9 mouse cellular contexts compared by ENCODE assay signal in the genomic region with DNA sequence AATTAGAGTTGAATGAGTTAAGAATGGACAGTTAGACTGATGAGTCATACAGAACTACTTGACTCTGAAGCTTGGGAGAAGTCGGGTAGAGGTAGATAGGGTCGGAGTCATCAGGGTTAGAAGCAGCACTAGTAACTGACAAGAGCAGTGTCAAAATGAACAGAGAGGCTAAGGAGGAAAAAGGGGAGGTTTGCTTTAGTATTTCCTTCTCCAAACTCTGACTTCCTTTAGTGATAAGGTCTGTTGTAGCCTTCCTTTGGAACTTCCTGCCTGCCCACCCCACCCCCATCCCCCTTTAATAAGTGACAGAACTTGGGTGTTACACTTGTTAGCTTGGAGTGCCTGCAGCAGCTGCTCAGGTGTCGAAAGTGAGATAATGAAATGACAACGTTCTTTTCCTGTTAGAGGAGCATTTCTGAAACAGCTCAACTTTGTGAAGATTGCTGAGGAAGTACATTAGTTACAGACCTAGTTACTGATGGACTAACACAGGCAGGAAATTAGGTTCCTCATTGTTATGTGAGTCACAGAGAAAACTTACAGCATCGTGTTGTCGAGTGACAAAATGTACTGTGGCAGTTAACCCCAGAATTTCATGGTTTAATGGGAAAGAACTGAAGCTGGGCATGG. TPM values are rescaled to one million over a fixed set of nuclear protein-coding genes. Genes with fewer than 3 reads are reported as not detected.
DNase-seq lines count a peak whose midpoint lies in the region; ATAC-seq and TF ChIP-seq lines count a peak whose summit lies in the region.
"Had no signal": no experiment of that assay in that cellular context is flagged by ENCODE, and none has a peak within 500 bp of the region (broad histone marks: within the 10 kb centered on the region; RNA-seq: fewer than 3 reads in every experiment).

No protein-coding gene starts in this region.

- no peak for ATAC-seq in midbrain, embryonic 13.5 days
- ATAC-seq in midbrain, postnatal 0 days (ENCODE audit: low FRiP score) = no peak
- ATAC-seq in limb, embryonic 15.5 days (ENCODE audit: insufficient number of reproducible peaks, low FRiP score, low TSS enrichment, low read depth) = no peak
- ATAC-seq in stomach, embryonic 14.5 days (ENCODE audit: insufficient number of reproducible peaks, insufficient read depth, low FRiP score, low read depth) = no peak

- H3K36me3 ChIP-seq in midbrain, embryonic 13.5 days = peaks cover 28% of the 10 kb centered on the region
- H3K36me3 ChIP-seq in midbrain, postnatal 0 days (ENCODE audit: insufficient read depth, low read length) = 0 out of 2 replicates have a peak, but pooled peaks cover 5% of the 10 kb centered on the region
- H3K36me3 ChIP-seq in limb, embryonic 15.5 days = peaks cover 27% of the 10 kb centered on the region
- H3K36me3 ChIP-seq in stomach, embryonic 14.5 days (ENCODE audit: control insufficient read depth, insufficient read depth, low read length) = peaks cover 21% of the 10 kb centered on the region

- WGBS in midbrain, embryonic 13.5 days = 65% methylated on average over 6 of the region's 6 CpGs
- 45% methylated on average over 6 of the region's 6 CpGs for WGBS in midbrain, postnatal 0 days
- WGBS in limb, embryonic 15.5 days = 34% methylated on average over 6 of the region's 6 CpGs
- WGBS in stomach, embryonic 14.5 days = 32% methylated on average over 6 of the region's 6 CpGs

- no peak overlapping the region for H3K9ac ChIP-seq in midbrain, embryonic 13.5 days (replicated peaks)
- H3K9ac ChIP-seq in midbrain, postnatal 0 days (replicated peaks; ENCODE audit: low read length, poor library complexity, severe bottlenecking) = no peak overlapping the region
- H3K9ac ChIP-seq in limb, embryonic 15.5 days = no peak overlapping the region
- H3K9ac ChIP-seq in stomach, embryonic 14.5 days (replicated peaks; ENCODE audit: low read depth, low read length) = no peak overlapping the region

- H3K27me3 ChIP-seq in midbrain, embryonic 13.5 days = no peaks in the 10 kb centered on the region
- no peaks in the 10 kb centered on the region for H3K27me3 ChIP-seq in midbrain, postnatal 0 days (ENCODE audit: insufficient read depth, low read length)
- H3K27me3 ChIP-seq in limb, embryonic 15.5 days = no peaks in the 10 kb centered on the region
- H3K27me3 ChIP-seq in stomach, embryonic 14.5 days (ENCODE audit: control insufficient read depth, insufficient read depth, low read length) = no peaks in the 10 kb centered on the region

- H3K4me1 ChIP-seq in midbrain, embryonic 13.5 days (replicated peaks) = peaks cover 39% of the 10 kb centered on the region
- peaks cover 17% of the 10 kb centered on the region; the same call in 1 of the 2 replicates for H3K4me1 ChIP-seq in midbrain, postnatal 0 days (ENCODE audit: insufficient read depth, low read length)
- H3K4me1 ChIP-seq in limb, embryonic 15.5 days = peaks cover 24% of the 10 kb centered on the region
- H3K4me1 ChIP-seq in stomach, embryonic 14.5 days (ENCODE audit: control insufficient read depth, insufficient read depth, low read length) = peaks cover 30% of the 10 kb centered on the region

- 0 out of 2 replicates have a peak overlapping the region, but pooled peaks have one; percentile 17 for H3K4me2 ChIP-seq in midbrain, embryonic 13.5 days (replicated peaks)
- H3K4me2 ChIP-seq in midbrain, postnatal 0 days (ENCODE audit: low read depth, low read length, poor library complexity, severe bottlenecking) = no peak overlapping the region
- no peak overlapping the region for H3K4me2 ChIP-seq in limb, embryonic 15.5 days
- no peak overlapping the region; the same call in 1 of the 2 replicates for H3K4me2 ChIP-seq in stomach, embryonic 14.5 days (replicated peaks; ENCODE audit: low read depth, low read length)

- no peaks in the 10 kb centered on the region for H3K9me3 ChIP-seq in midbrain, embryonic 13.5 days
- no peaks in the 10 kb centered on the region for H3K9me3 ChIP-seq in midbrain, postnatal 0 days (ENCODE audit: low read length)
- H3K9me3 ChIP-seq in limb, embryonic 15.5 days = no peaks in the 10 kb centered on the region
- H3K9me3 ChIP-seq in stomach, embryonic 14.5 days (ENCODE audit: control insufficient read depth, low read depth, low read length) = no peaks in the 10 kb centered on the region

- H3K4me3 ChIP-seq in midbrain, embryonic 13.5 days (replicated peaks) = no peak overlapping the region
- no peak overlapping the region for H3K4me3 ChIP-seq in midbrain, postnatal 0 days (ENCODE audit: low read depth, low read length)
- H3K4me3 ChIP-seq in limb, embryonic 15.5 days = no peak overlapping the region
- H3K4me3 ChIP-seq in stomach, embryonic 14.5 days (ENCODE audit: low read depth, low read length) = no peak overlapping the region

- no peak for DNase-seq in midbrain, postnatal 0 days (ENCODE audit: low spot score)
- peak; percentile 60 for DNase-seq in c-Kit-positive CD71-positive TER-119-positive erythroid progenitor cells, embryonic 14.5 days (ENCODE audit: low spot score)
- no peak for DNase-seq in gastrocnemius, postnatal 4 days (ENCODE audit: low spot score in 2 of 2)
- DNase-seq in layer of hippocampus, postnatal 14 days (ENCODE audit: low spot score in 2 of 2) = no peak
- no peak for DNase-seq in frontal cortex, adult 2 months (ENCODE audit: extremely low spot score in 1 of 2, low spot score in 1 of 2)
- DNase-seq: cerebellum, postnatal 36 days had no signal

- no peak overlapping the region for H3K27ac ChIP-seq in midbrain, embryonic 13.5 days
- H3K27ac ChIP-seq in midbrain, postnatal 0 days (ENCODE audit: low read depth, low read length) = no peak overlapping the region
- peak overlapping the region; percentile 33; the same call in 1 of the 2 replicates for H3K27ac ChIP-seq in limb, embryonic 15.5 days
- peak overlapping the region; percentile 34; the same call in 1 of the 2 replicates for H3K27ac ChIP-seq in stomach, embryonic 14.5 days (ENCODE audit: low read length)

- TF ChIP-seq CTCF in midbrain, postnatal 0 days (IDR thresholded peaks at IDR 0.05) = no peak

RNA-seq across cellular contexts. Expression of a gene that starts 5.0 kb away (rescaled TPM):
- polyA plus RNA-seq in midbrain, embryonic 13.5 days (2015; fragmentation: Nextera tagmentation; extraction: Ambion mirVana) = 9.9 and 10.4 TPM in 2 replicates
- total RNA-seq in midbrain, postnatal 0 days (2014; rRNA removed) = 29.0 and 32.9 TPM in 2 replicates
- 10.7 and 13.4 TPM in 2 replicates for polyA plus RNA-seq in midbrain, postnatal 0 days (2015; fragmentation: Nextera tagmentation; extraction: Ambion mirVana)
- polyA plus RNA-seq in limb, embryonic 15.5 days (2015; fragmentation: Nextera tagmentation; extraction: Ambion mirVana) = 9.6 and 10.5 TPM in 2 replicates
- polyA plus RNA-seq in stomach, embryonic 14.5 days (2014; fragmentation: Nextera tagmentation; extraction: Ambion mirVana) = 14.7 and 16.3 TPM in 2 replicates
- total RNA-seq in gastrocnemius, postnatal 4 days (2021) = 10 to 100 TPM; 27.1 to 28.9 TPM
- 10 to 100 TPM; 34.6 to 34.7 TPM for total RNA-seq in layer of hippocampus, postnatal 14 days (2021)
- polyA plus RNA-seq in frontal cortex, adult 2 months (2012; rRNA removed) = 21.4 and 23.1 TPM in 2 replicates

RNA-seq across cellular contexts. Expression of a gene that starts 59.5 kb away (rescaled TPM):
- polyA plus RNA-seq in midbrain, embryonic 13.5 days (2015; fragmentation: Nextera tagmentation; extraction: Ambion mirVana) = 15.4 and 15.6 TPM in 2 replicates
- 49.5 and 57.3 TPM in 2 replicates for total RNA-seq in midbrain, postnatal 0 days (2014; rRNA removed)
- 19.9 and 20.6 TPM in 2 replicates for polyA plus RNA-seq in midbrain, postnatal 0 days (2015; fragmentation: Nextera tagmentation; extraction: Ambion mirVana)
- 4.8 and 6.7 TPM in 2 replicates for polyA plus RNA-seq in limb, embryonic 15.5 days (2015; fragmentation: Nextera tagmentation; extraction: Ambion mirVana)
- polyA plus RNA-seq in stomach, embryonic 14.5 days (2014; fragmentation: Nextera tagmentation; extraction: Ambion mirVana) = 5.8 and 6.2 TPM in 2 replicates
- 1 to 10 TPM; 8.9 to 9.1 TPM for total RNA-seq in gastrocnemius, postnatal 4 days (2021)
- total RNA-seq in layer of hippocampus, postnatal 14 days (2021) = 10 to 100 TPM; 63.5 to 69.2 TPM
- 32.5 and 34.7 TPM in 2 replicates for polyA plus RNA-seq in frontal cortex, adult 2 months (2012; rRNA removed)

Comparison
In these comparisons a context has a peak if more than half of its experiments do, and no peak if none do; other contexts are left out.
1. H3K27ac ChIP-seq: peak in limb, embryonic 15.5 days (single experiment) and stomach, embryonic 14.5 days (single experiment); none in midbrain, embryonic 13.5 days (single experiment) and midbrain, postnatal 0 days (single experiment).